Mouse (Mus musculus) spleen, adult 2 months (tissue): Measurements from ENCODE around the gene Rgl2. TPM values are rescaled to one million over a fixed set of nuclear protein-coding genes. Genes with fewer than 3 reads are reported as not detected.

Source experiments
- DNase-seq, 2 experiments: peaks; one replicate each; pipeline versions ENCODE4 v3.0.0 to v3.0.0-alpha.2; 2012 to 2021; ENCODE audit warnings: low spot score in 2 of 2, low read depth in 1 of 2
- H3K27ac ChIP-seq: fragments of 200-500 bp; 2 replicates; pipeline ENCODE4 v1.5.1; 2012; ENCODE audit warnings: low read length, inconsistent platforms; ENCODE audit not compliant: insufficient read depth
- H3K27me3 ChIP-seq: fragments of 200-500 bp; 2 replicates; pipeline ENCODE4 v1.6.1; 2012; ENCODE audit warnings: mild to moderate bottlenecking, moderate library complexity, low read length, inconsistent platforms; ENCODE audit not compliant: control insufficient read depth, insufficient read depth
- H3K36me3 ChIP-seq: fragments of 200-500 bp; 2 replicates; pipeline ENCODE4 v1.6.1; 2012; ENCODE audit warnings: mild to moderate bottlenecking, low read length, inconsistent platforms; ENCODE audit not compliant: control insufficient read depth, insufficient read depth
- H3K4me1 ChIP-seq: fragments of 200-500 bp; 2 replicates; pipeline ENCODE4 v1.6.1; 2011; ENCODE audit warnings: inconsistent platforms; ENCODE audit not compliant: control insufficient read depth, insufficient read depth, insufficient read length
- H3K4me3 ChIP-seq: fragments of 200-500 bp; 2 replicates; pipeline ENCODE4 v1.5.1; 2011; ENCODE audit warnings: mild to moderate bottlenecking, inconsistent platforms; ENCODE audit not compliant: insufficient read depth, insufficient read length; ENCODE audit errors: extremely low read depth
- CTCF ChIP-seq: fragments of 200-500 bp; IDR thresholded peaks from 2 replicates; pipeline ENCODE4 v1.5.1; 2011; ENCODE audit warnings: mild to moderate bottlenecking, inconsistent platforms; ENCODE audit not compliant: insufficient read depth, insufficient read length, insufficient replicate concordance; ENCODE audit errors: extremely low read depth
- POLR2A ChIP-seq: fragments of 200-500 bp; IDR thresholded peaks from 2 replicates; pipeline ENCODE4 v1.6.1; 2011; ENCODE audit warnings: low read depth, low read length, inconsistent platforms
- WGBS: fragments of 180-500 bp; shearing (Covaris S2); methylation state at CpG from one replicate; pipeline ENCODE4 v1.1.7; 2018; 5-methylcytosine and 5-hydroxymethylcytosine counted together
- polyA plus RNA-seq: library from polyadenylated mRNA; depleted of rRNA; stranded (reverse); fragments of >200 nt; gene quantifications from 2 replicates; pipeline ENCODE4 v1.2.3, GENCODE M21; 2012

Rgl2 gene
- polyA plus RNA-seq, 1 experiment: 234 TPM

GRCm38 (mm10) chr17:33909077-33909868, 20.1 kb upstream of the Rgl2 start, which contains the start of gene Daxx:
Gene Daxx (plus strand): TSS chr17:33909414.
- Histone ChIP-seq H3K36me3 (peaks cover 27% of the 10 kb centered on the region), H3K4me1 (no peaks in the 10 kb centered on the region; the same call in 1 of the 2 replicates), H3K27ac (peak within 1 kb of the TSS; percentile 92), H3K4me3 (peak within 1 kb of the TSS; percentile 76), H3K27me3 (no peaks in the 10 kb centered on the region)
- under 1% methylated on average over 68 of the region's 68 CpGs for WGBS
- DNase-seq: peak; percentile 95 to 99
- TF ChIP-seq POLR2A (peak; percentile 58), CTCF (no peak)

- peak overlapping the region; percentile 76 for H3K4me3 ChIP-seq
- under 1% methylated on average over 14 of the region's 14 CpGs for WGBS
- no peak for DNase-seq
These were observed 19.5 kb upstream of the Rgl2 start for GRCm38 (mm10) chr17:33909869-33910250.

GRCm38 (mm10) chr17:33910346-33911051, 18.8 kb upstream of the Rgl2 start:
- peaks cover 28% of the 10 kb centered on the region for H3K36me3 ChIP-seq
- DNase-seq: no peak
- no peak for TF ChIP-seq POLR2A
- TF ChIP-seq CTCF: no peak
- H3K4me3 ChIP-seq: peak overlapping the region; percentile 76
- 41% methylated on average over 11 of the region's 11 CpGs for WGBS
- peak overlapping the region; percentile 92 for H3K27ac ChIP-seq
- H3K27me3 ChIP-seq: no peaks in the 10 kb centered on the region
- H3K4me1 ChIP-seq: peaks cover 2% of the 10 kb centered on the region; the same call in 1 of the 2 replicates

More at GRCm38 (mm10) chr17:33909869-33910250, 19.5 kb upstream of the Rgl2 start:
- peaks cover 27% of the 10 kb centered on the region for H3K36me3 ChIP-seq
- TF ChIP-seq CTCF: no peak
- TF ChIP-seq POLR2A: no peak
- peak overlapping the region; percentile 92 for H3K27ac ChIP-seq
- no peaks in the 10 kb centered on the region for H3K27me3 ChIP-seq
- H3K4me1 ChIP-seq: no peaks in the 10 kb centered on the region; the same call in 1 of the 2 replicates

GRCm38 (mm10) chr17:33911052-33911812, 18.1 kb upstream of the Rgl2 start:
- WGBS: 95% methylated on average over 31 of the region's 31 CpGs
- TF ChIP-seq POLR2A: no peak
- no peak for TF ChIP-seq CTCF
- no peak for DNase-seq
- Histone ChIP-seq H3K4me3 (no peak overlapping the region), H3K27me3 (no peaks in the 10 kb centered on the region), H3K4me1 (peaks cover 2% of the 10 kb centered on the region; the same call in 1 of the 2 replicates), H3K36me3 (peaks cover 28% of the 10 kb centered on the region), H3K27ac (no peak overlapping the region)

GRCm38 (mm10) chr17:33911813-33912414, 17.4 kb upstream of the Rgl2 start:
- Histone ChIP-seq H3K27me3 (no peaks in the 10 kb centered on the region), H3K4me3 (no peak overlapping the region), H3K27ac (no peak overlapping the region), H3K4me1 (peaks cover 5% of the 10 kb centered on the region; the same call in 1 of the 2 replicates), H3K36me3 (peaks cover 28% of the 10 kb centered on the region)
- WGBS: 93% methylated on average over 28 of the region's 28 CpGs
- DNase-seq: no peak
- no peak for TF ChIP-seq CTCF
- no peak for TF ChIP-seq POLR2A

GRCm38 (mm10) chr17:33913264-33913663, 16.1 kb upstream of the Rgl2 start:
- no peaks in the 10 kb centered on the region for H3K27me3 ChIP-seq
- H3K4me3 ChIP-seq: no peak overlapping the region
- H3K36me3 ChIP-seq: peaks cover 32% of the 10 kb centered on the region
- DNase-seq: no peak
- 93% methylated on average over 10 of the region's 10 CpGs for WGBS
- TF ChIP-seq POLR2A (no peak), CTCF (no peak)
- H3K27ac ChIP-seq: no peak overlapping the region
- H3K4me1 ChIP-seq: peaks cover 8% of the 10 kb centered on the region; the same call in 1 of the 2 replicates
